Mouse (Mus musculus) left cerebral cortex, adult 11 months (tissue): ENCODE data around the gene S1pr1.

Source experiments
- DNase-seq: peaks from one replicate; pipeline ENCODE4 v3.0.0; 2022; ENCODE audit warnings: low spot score

The S1pr1 gene

DNA sequence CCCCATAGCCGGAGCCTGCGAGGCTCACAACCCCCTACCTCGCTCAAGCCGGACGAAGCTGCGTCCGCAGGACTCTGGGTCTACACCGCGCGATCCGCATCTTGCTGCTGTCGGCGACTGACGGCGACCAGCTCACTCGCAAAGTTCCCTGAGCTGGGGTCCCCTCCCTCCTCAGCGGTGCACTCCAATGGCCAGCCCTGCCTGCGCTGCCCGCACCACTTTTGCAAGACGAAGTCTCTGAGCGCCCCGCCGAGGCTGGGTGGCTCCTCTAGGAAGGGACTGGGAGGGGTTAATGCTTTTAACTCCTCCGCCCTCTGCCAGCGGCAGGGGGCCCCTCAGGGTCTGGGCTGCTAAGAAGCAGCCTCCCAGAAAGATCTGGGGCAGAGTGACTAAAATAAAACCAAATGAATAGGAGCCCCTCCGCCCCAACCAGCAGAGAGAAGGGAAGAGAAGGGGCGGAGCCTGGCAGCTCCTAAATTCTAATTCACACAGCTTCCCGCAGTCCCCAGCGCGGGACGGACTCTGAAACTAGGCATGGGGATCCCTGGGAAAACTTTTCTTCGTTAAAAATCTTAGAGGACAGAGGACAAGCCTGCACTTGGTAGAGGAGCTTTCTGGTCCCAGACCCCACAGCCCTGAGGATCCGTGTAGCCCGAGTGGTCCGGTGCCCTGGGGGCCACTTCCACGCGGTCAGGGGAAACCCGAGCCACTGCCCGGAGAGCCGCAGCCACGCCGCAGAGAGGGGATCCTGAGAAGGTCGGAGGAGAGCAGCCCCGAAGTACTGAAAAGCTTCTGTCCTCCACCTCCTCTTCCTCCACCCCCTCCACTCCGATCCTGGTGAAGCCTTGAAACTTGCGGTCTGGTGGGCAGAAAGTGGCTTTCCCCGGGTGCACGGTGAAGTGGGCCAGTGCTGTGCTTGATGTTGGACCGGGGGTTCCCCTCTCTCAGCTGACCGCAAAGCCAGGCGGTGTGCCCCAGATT lies at the start of gene S1pr1:
S1pr1 (minus strand) TSS at position 402 of the 981 bp plus-strand sequence.
- peak; percentile 46 for DNase-seq

DNA sequence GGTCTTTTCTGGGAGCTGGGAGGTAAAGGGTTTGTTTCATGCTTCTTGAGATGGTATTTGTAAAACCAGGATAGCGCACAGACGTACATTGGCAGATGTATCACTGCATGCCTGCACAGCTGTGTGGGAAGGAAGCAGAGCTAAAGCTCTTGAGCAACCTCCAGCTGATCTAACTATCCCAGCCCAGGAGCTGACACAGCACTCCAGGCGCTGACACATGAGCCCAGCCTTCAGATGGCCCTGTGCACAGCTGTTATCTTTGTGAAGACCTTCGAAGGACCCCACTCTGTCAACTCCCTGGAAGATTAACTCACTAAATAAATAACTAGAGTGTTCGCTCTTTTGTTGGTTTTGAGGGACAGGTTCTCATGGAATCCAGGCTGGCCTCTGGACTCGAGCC lies 48.4 kb upstream of the S1pr1 start:
- DNase-seq, result no peak

DNA sequence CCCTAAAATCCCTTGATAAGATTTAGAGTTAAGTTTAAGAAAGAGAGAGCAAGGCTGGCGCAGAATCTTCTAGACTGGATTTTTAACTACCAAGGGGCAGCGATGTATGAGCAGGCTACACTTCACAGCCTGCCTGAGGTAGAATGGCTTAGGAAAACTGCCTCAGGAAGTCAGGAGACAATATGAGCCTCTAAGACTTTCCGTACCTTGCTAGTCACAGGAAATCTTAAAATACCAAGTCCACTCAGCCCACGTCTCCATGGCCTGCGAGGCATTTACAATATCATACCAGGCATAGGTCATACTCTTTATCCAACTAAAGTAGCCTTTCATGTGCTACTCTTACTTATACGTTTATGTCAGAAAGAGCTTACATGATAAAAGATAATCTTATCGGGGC lies 48.0 kb upstream of the S1pr1 start:
- no peak for DNase-seq

DNA sequence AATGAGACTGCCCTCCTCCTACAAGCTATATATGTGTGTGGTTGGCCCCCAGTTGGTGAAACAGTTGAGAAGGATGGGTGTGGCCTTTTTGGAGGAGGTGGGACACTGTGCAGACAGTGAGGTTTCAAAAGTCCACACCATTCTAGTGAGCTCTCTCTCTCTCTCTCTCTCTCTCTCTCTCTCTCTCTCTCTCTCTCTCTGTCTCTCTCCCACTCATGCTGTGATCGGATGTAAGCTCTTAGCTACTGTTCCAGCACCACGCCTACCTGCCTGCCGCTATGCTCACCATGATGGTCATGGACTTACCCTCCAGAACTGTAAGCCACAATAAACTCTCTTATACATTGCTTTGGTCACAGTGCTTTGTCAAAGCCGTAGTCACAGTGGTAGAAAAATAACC lies 44.8 kb upstream of the S1pr1 start:
- DNase-seq, result no peak

DNA sequence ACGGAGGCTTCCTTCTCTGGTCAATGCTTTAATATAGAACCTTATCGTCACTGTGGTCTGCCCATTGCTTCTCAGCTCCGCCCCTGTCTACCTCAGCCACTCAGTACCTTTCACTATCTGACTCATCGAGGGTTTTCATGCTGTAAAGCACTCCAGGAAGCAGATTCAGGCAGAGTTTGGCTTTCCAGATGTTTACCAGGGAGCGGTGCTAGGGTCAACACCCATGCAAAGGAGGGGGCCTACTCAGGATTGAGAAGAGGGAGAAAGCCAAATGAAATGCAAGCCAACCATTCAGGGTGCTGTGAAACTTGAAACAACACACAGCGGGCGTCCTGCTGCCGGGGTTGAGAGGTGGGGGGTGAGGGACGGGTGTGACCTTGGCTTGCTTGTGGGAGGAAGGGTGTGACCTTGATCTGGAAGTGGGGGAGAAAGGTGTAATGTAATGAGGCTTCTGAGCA lies 43.6 kb upstream of the S1pr1 start:
- DNase-seq, result no peak

DNA sequence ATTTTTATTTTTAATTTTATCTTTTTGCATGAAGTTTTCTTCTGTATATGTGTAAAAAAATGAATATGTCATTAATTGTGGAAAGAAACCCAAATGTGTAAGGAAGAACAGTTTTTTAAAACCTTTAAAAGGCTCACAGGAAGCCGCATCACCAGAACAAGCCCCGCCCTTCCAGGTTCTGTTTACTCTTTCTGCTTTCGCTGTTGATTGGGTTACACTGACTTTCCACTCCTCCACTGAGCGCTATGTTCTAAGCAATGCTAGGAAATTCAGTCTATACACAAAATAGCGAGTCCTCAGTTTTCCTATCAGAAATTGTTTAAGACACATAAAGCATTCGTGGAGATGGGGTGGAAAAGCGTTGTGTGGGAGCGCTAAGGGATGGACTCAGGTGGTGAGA lies 39.6 kb upstream of the S1pr1 start:
- DNase-seq, result no peak

DNA sequence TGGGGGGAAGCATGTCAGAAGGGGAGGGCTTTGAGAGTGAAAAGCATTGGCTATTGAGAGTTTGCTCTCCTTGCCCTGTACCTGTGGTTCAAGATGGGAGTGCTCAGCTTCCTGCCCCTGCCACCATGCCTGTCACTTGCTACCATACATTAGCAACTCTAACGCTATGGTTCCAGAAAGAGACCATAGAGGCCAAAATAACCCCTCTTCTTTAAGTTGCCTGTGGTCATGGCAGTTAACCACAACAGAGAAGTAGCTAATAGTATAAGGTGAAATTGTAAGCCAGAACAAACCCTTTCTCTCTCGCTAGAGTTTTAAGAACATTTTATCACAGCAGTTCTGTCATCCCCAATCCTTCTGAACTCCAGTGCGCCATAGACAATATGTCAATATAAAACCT lies 35.5 kb upstream of the S1pr1 start:
- no peak for DNase-seq

DNA sequence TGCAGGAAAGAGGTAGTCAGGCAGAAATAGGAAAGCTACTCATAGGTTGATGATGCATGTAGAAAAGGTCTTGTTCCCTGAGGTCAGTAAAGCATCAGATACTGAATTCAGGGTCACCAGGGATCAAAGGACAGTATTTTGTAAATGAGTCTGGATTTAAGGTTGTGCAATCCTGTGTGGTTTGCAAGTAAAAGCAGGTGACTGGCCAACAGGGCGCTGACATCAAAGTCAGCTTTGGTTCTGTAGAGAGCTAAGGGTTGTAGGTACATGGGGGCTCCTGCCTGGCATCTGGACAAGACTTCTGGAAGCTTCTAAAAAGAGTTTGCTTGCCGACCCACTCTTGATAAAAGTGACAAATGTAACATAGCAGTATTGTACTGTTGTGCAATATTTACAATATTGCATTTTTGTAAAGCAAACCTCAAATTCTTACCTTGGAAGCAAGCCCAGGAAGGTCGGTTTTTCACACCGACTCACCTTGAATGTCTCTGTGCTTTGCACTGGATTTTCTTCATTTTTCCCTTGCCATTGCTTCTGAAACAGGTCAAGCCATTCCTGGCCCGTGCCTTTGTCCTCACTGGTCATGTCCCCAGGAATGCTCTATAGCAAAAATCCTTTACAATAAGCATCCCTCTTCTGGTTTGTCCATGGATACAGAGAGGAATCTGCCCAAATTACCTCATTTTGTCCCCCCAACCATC lies 33.6 kb upstream of the S1pr1 start:
- no peak for DNase-seq

DNA sequence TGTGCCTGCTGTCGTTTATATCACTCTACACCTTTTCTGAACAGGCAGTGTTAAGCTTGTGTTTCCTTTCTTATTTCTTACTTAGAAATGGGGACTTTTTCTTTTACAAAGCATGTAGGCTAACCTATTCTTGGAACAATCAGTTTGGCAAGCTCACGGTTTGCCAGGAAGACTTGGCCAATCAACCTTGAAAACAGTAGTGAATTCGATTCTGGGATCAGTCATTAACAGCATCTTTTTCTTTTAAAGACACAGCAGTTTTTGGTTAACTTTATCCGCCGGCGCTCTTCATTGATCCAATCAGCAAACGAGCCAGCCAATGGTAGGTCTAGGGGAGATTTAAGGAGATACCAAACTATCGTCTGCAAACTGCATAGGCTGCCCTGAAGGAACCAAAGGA lies 31.6 kb upstream of the S1pr1 start:
- no peak for DNase-seq

DNA sequence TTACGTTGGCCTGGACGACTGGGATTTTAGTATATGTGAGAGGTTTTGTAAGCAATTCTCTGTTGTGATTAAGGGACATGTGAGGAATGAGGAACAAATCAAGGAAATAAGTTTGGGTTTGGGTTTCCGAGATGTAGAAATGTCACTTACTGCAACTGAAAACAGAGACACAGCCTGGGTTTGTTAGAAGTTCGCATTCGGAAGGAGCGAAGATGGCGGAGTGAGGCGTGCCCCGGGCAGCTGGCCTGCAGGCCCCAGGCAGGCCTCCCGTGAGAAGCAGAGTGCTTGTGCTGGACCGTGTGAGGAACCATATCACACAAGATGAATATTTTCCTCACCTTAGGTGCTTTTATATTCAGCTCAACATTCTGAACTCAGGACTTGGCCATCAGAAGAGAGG lies 30.2 kb upstream of the S1pr1 start:
- no peak for DNase-seq

DNA sequence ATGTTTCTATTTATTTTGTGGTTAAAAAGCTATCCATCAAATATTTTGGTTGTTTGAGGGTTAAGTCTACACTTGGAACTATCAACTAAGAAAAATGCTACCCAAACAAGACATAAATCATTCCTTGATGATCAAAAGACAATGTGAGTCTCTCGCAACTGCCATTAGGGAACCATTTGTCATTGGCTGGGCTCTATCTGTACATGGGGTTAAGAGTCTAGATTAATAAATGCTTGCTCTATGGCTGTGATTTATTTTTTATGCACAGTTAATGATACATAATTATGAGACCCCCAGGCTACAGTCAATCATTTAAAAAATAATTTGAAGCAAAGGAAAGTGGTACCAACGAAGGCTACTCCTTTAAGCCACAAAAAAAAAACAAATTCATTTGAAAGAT lies 23.7 kb upstream of the S1pr1 start:
- DNase-seq, result no peak

DNA sequence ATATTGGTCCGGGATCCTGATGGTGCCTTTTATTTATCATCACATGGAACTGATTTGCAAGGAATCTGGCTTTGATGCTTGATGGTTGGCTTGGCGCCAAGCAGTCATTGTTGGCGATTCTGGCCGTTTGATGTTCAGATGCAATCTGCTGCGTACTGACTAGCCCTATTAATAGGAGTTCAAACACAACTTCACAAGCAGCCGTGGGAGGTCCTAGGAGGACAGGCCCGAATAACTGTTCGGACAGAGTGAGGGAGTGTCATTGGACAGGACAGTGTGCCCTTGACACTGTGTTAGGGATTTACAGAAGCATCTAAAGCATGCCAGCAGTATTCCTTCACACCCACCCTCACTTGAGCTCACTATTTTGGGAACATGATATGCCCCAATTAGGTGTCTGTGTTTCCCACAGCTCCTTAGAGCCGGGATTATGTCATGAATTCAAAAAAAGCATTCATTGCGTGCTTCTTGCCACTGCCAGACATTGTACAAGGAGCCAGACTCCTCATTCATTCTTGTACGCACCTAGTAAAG lies 23.0 kb upstream of the S1pr1 start:
- no peak for DNase-seq

DNA sequence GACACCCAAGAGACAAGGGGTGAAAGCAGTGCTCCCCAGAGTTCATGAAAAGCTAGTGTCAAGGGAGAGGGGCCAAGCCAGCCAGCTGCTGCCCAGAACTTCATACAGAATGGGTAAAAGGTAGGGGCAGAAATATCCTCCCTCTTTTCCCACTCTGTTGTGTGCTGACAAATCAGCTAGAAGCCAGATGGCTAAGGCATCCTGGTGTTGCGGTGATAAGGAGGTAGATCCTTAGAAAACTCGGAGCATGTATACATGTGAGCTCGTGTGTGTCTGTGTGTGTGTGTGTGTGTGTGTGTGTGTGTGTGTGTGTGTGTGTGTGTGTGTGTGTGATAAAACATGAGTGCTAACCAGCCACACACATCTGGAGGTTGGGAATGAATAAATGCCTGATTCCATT lies 20.7 kb upstream of the S1pr1 start:
- no peak for DNase-seq

DNA sequence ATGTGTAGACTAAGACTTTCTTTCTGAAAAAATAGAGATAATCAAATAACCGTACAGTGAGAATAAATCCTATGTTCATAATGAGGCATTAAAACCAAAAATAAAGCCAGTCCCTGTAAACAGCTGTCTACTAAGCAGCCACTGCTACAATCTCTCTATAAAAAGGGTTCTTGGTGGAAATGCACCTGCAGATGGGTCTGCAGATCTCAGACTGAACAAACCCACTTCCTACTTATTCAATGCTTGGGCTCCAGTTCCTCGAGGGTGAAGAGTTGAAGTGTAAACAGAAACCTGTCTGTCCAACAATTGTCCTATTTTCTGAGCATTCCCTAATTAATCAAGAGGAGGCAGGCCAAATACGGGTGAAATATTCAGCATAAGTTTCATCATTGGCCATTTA lies 20.0 kb upstream of the S1pr1 start:
- no peak for DNase-seq

DNA sequence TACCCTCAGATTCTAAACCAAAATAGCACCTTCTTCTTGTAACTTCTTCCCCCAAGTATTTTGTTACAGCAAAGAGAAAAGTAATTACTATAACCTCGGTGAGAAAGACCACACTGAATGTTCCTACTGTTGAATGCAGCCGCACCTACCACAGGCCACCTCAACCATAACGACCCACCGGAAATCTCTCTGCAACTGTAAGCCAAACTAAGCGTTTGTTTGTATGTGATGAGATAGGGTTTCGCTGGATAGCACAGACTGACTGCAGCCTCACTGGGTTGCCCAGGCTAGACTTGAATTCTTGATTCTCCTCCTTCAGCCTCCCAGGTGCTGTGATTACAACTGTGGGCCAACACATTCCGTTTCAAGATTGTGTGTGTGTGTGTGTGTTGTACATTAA lies 15.5 kb upstream of the S1pr1 start:
- no peak for DNase-seq

DNA sequence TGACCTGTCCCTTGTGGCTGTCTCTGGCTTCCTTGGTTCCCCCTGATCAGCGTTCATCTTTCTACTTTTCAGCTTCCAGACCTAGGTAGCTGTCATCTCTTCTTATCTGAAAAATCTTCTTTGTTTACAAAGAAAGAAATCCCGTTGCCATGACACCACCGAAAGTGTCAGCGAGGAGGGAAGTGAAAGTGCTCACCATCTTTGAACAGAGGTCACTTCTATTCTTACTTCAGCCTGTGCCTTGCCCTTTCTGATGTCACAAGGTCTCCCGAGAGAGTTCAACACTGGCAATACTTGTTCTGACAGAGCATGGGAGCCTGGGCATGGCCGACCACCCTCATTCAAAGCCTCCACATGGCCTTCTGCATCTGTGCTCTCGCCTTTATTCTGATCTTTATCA lies 14.3 kb upstream of the S1pr1 start:
- no peak for DNase-seq

DNA sequence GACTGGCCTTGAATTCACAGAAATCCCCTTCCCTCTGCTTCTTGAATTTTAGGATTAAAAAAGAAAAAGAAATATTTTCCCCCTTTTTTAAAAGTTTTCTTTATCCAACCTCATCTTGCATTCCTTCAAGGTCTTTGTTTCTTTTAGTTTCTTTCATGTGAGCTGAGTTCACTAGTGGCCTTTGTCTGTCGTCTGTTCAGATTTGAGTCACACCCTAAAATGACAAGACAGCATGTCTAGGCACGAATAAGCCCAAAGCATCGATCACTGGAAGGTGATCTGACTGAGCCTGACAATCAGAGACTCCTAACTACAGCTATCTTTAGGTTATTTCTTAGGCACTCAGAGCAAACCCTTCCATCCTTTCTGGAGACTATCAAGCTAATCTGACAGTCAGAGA lies 13.3 kb upstream of the S1pr1 start:
- DNase-seq, result no peak

DNA sequence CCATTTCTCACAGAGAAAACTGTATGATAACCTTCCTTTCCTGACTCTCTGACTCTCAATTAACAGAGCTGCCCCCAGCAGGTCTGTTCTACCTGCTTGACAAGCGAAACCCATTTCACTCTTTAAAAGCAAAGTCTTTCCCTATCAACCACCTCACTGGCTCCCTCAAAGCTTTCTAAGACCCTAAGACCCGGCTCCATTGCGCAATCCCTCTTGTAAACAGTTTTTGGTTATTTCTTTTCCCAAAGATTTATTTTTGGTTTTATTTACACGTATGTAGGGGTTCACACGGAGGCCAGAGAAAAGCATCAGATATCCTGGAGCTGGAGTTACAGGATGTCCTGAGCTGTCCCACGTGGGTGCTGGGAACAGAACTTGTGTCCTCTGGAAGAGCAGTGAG lies 4.0 kb upstream of the S1pr1 start:
- DNase-seq, result no peak

DNA sequence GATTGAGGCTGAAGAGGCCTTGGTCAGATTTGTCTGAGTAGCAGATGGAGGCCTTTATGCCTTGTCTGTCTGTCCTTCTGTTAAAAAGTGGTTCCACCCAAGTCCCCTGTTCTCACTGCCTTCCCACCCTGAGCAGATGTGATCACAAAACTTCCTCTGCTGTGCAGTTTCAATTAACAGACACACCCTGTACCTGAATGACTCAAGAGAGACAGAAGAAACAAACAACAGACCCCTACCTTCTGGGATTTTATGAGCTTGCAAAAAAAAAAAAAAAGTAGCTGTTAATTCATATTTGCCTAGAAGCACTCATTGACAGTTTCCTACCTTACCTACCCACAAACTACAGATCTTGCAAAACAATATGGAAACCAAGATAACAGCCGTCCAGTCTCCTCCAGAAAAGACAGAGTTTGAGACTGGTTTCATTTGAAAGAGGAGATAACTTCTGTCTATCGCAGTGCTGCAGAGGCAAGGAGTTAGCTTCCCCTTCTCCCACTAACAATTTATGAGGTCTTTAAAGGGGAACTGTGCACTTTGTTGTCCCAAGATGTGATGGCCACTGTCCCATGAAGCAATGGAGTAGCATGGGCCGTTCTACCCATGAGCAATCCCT lies 1.1 kb upstream of the S1pr1 start:
- DNase-seq, result no peak

DNA sequence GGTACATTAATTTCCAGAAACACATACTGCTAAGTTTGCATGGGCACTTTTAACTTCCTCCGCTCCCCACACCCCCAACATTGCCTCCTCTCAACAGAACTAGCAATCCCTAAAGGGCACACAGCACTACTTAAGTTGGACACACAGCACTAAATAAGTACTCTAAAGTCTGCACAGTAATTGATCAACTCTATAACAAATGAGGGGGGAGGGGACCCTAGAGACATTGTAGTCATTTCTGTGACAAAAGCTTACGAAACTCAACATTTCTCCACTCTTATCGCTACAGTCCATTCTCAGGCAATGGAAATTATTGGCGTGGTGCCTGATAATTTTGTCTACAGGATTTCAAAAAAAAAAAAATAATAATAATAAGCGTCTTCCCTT lies 830 bp downstream of the S1pr1 start:
- DNase-seq, result no peak

DNA sequence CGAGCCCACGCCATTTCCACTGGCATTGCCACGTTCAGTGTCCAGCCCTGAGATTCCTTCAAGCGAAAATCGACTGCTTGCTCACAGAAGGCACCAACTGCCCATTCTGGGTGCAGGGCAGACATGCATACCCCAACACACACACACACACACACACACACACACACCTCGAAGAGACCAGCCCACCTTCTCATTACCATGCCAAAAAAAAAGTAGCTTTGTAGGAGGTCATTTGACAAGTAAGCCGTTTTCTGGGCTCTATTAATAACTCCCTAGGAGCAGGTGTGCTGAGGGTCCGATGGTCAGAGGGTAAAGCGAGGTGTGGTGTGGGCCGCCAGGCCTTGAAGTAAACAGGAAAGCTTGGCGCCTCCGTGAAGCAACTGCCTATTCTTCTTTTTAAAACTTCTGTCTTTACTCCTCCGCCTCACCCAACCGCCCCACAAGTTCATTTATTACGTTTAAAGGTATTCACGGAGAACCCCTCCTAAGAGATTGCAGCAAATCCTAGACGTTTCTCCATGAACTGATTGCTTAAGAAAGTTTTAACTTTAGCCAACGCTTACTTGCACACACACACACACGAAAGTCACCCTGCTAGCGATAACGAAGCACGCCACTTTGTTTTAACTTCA lies 1.3 kb downstream of the S1pr1 start:
- no peak for DNase-seq

DNA sequence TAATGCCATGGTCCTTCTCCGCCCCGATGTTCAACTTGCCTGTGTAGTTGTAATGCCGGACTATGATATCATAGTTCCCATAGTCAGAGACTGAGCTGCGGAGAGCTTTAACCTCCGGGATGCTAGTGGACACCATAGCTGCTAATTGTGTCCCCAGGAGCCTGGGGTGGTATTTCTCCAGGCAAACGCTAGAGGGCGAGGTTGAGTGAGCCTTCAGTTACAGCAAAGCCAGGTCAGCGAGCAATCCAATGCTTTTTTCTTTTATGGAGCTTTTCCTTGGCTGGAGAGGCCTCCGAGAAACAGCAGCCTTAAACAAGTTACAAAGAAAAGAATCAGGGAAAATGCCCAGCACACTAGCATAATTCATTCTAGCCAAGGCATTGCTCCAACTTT lies 2.1 kb downstream of the S1pr1 start:
- DNase-seq, result peak; percentile 56
